Mouse (Mus musculus): ENCODE data around the gene Myh10. TPM values are rescaled to one million over a fixed set of nuclear protein-coding genes. Genes with fewer than 3 reads are reported as not detected.
A peak's percentile ranks its signal among the peaks of the same experiment; 100 is the strongest.

The Myh10 gene
- polyA plus RNA-seq, 1 experiment from 2014 or later: 174 TPM

DNA sequence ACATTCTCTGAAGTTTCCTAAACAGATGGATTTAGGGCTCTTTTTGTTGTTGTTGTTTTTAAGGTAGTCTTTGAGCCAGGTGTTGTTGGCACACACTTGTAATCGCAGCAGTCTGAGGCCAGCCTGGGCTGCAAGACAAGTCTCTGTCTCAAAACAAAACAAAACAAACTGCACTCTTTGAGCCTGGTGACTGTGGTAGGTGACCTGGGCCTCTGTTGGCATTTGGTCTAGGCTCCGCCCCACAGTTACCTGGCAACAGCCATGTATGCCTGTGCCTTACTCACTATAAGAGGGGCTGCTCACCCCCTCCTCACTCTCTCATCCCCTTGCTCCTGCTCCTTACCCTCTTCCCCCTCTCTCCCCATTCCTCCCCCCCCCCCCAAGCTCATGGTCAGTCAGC is 170.9 kb downstream of the Myh10 start:
- no peak overlapping the region for H3K4me3 ChIP-seq (replicated peaks)
- ATAC-seq (ENCODE audit: low FRiP score): no peak
- no peak overlapping the region for H3K4me2 ChIP-seq
- no peaks in the 10 kb centered on the region; the same call in 1 of the 2 replicates for H3K27me3 ChIP-seq
- WGBS: 70% methylated on average over 2 of the region's 2 CpGs
- no peak overlapping the region for H3K27ac ChIP-seq
- no peak overlapping the region for H3K9ac ChIP-seq
- H3K4me1 ChIP-seq: no peaks in the 10 kb centered on the region
- H3K36me3 ChIP-seq (replicated peaks): no peaks in the 10 kb centered on the region
- H3K9me3 ChIP-seq: no peaks in the 10 kb centered on the region

DNA sequence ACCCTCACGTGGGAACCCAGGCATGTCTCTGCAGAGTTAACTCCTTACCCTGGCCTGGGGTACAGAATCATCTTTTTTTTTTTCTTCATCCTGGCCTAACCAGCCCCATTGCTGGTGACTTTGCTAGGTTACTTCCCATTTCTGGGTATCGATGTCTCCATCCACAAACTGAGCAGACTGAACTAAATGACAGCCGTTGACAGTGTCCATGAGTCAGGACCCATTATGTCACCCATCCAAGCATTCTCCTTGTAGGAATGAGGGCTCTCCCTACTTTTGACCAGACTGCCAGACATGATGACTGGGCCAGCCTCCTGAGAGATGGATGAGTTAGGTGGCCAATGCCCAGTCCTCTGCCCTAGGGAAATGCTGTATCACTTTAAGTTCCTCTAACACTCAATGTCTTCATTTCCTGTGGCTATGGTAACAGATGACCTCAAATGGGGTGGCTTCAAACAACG is 172.3 kb downstream of the Myh10 start:
- Histone ChIP-seq H3K4me3 (replicated peaks) (no peak overlapping the region), H3K36me3 (replicated peaks) (no peaks in the 10 kb centered on the region), H3K9ac (peak overlapping the region; percentile 4; the same call in 1 of the 2 replicates), H3K4me1 (no peaks in the 10 kb centered on the region), H3K27me3 (no peaks in the 10 kb centered on the region; the same call in 1 of the 2 replicates), H3K27ac (no peak overlapping the region), H3K4me2 (no peak overlapping the region), H3K9me3 (no peaks in the 10 kb centered on the region)
- ATAC-seq (ENCODE audit: low FRiP score): no peak
- 83% methylated on average over 4 of the region's 4 CpGs for WGBS

DNA sequence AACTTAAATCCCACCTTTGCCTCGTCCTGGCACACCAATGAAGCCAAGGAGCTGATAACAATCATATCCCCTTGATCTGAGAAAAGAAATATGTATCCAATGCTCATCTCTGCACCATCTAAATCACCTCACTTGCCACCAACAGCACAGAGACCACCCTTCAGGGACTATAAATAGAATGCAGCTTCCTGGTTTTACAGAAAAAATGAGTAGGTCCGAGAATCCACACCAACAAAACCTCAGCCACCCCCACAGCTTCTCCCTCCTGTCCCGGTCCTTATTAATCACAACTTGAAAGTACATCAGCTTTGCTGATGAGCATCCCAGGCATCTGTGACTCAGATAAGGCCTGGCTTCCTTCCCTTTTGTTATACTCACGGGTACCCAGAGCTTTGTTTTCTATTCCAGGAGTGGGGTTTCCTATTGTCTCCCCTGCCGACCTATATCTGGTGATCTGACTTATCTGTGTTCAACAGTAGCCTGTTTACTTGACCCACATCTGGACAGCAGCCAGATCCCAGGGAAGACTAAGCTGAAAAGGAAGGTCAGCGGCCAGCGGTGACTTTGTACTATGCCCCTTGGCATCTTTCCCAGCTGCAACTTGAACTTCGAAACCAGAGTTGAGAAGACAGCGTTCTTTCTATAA is 173.3 kb downstream of the Myh10 start:
- Histone ChIP-seq H3K27ac (no peak overlapping the region), H3K4me3 (replicated peaks) (no peak overlapping the region), H3K4me1 (no peaks in the 10 kb centered on the region), H3K36me3 (replicated peaks) (no peaks in the 10 kb centered on the region), H3K9ac (no peak overlapping the region), H3K4me2 (no peak overlapping the region), H3K27me3 (no peaks in the 10 kb centered on the region; the same call in 1 of the 2 replicates), H3K9me3 (no peaks in the 10 kb centered on the region)
- WGBS: 70% methylated on average over 9 of the region's 9 CpGs
- no peak for ATAC-seq (ENCODE audit: low FRiP score)

Other genes with a start within 250 kb of the Myh10 start
- gene Pik3r6, start 188.5 kb upstream of the Myh10 start, polyA plus RNA-seq (2016; fragmentation: Nextera tagmentation; extraction: Ambion mirVana): 1.1 and 1.6 TPM in 2 replicates
- 0.09 TPM in 1 of 2 replicates, not detected in the other for gene Mfsd6l, start 135.4 kb upstream of the Myh10 start, polyA plus RNA-seq (2016; fragmentation: Nextera tagmentation; extraction: Ambion mirVana)
- gene Ccdc42, start 104.5 kb upstream of the Myh10 start, polyA plus RNA-seq (2016; fragmentation: Nextera tagmentation; extraction: Ambion mirVana): 0.69 TPM in 1 of 2 replicates, not detected in the other
- gene Ndel1, start 180.3 kb downstream of the Myh10 start, polyA plus RNA-seq (2016; fragmentation: Nextera tagmentation; extraction: Ambion mirVana): 58.3 and 61.3 TPM in 2 replicates
- 0.06 TPM in 1 of 2 replicates, not detected in the other for gene Rnf222, start 197.0 kb downstream of the Myh10 start, polyA plus RNA-seq (2016; fragmentation: Nextera tagmentation; extraction: Ambion mirVana)
- 781 and 837 TPM in 2 replicates for gene Rpl26, start 210.0 kb downstream of the Myh10 start, polyA plus RNA-seq (2016; fragmentation: Nextera tagmentation; extraction: Ambion mirVana)
- gene Odf4, start 235.5 kb downstream of the Myh10 start, polyA plus RNA-seq (2016; fragmentation: Nextera tagmentation; extraction: Ambion mirVana): 0.18 and 0.54 TPM in 2 replicates

All from forebrain, embryonic 12.5 days (tissue).